Mouse (Mus musculus): ENCODE results near the gene Slc39a13.

GRCm38 (mm10) chr2:91109807-91110385, 39.7 kb upstream of the Slc39a13 start:
- TF ChIP-seq POLR2A (IDR thresholded peaks at IDR 0.05; ENCODE audit: extremely low read depth, insufficient read depth, low read length) (no peak), CTCF (IDR thresholded peaks at IDR 0.05; ENCODE audit: low read depth, low read length) (no peak)
